Mouse (Mus musculus) liver, postnatal 0 days (tissue): Measurements from ENCODE around the gene Cenpk. TPM values are rescaled to one million over a fixed set of nuclear protein-coding genes. Genes with fewer than 3 reads are reported as not detected.

Experiments used
- ATAC-seq: fragments of 200-750 bp; cut with Nextera tagmentation; 2 replicates; pipeline ENCODE4 v1.8.0; 2017; ENCODE audit warnings: mild to moderate bottlenecking, moderate library complexity
- DNase-seq: peaks from one replicate; pipeline ENCODE4 v3.0.0-alpha.2; 2016
- H3K27ac ChIP-seq: fragments of 300-500 bp; sonication (generic); 2 replicates; pipeline ENCODE4 v1.5.1; 2014; ENCODE audit warnings: antibody characterized with exemption, moderate library complexity, mild to moderate bottlenecking, low read depth
- H3K27me3 ChIP-seq: fragments of 300-500 bp; sonication (generic); 2 replicates; pipeline ENCODE4 v1.6.1; 2014; ENCODE audit warnings: low read length, control low read depth, mixed read lengths; ENCODE audit not compliant: insufficient read depth
- H3K36me3 ChIP-seq: fragments of 300-500 bp; sonication (generic); replicated peaks from 2 replicates; pipeline ENCODE4 v1.6.1; 2014; ENCODE audit warnings: mild to moderate bottlenecking, control low read depth, low read length, moderate library complexity, mixed read lengths; ENCODE audit not compliant: insufficient read depth
- H3K4me1 ChIP-seq: fragments of 300-500 bp; sonication (generic); 2 replicates; pipeline ENCODE4 v1.6.1; 2014; ENCODE audit warnings: antibody characterized with exemption, mild to moderate bottlenecking, control low read depth; ENCODE audit not compliant: insufficient read depth
- H3K4me2 ChIP-seq: fragments of 300-500 bp; sonication (generic); 2 replicates; pipeline ENCODE4 v1.6.1; 2014; ENCODE audit warnings: low read depth, mild to moderate bottlenecking, low read length, moderate library complexity, mixed read lengths
- H3K4me3 ChIP-seq: fragments of 300-500 bp; sonication (generic); 2 replicates; pipeline ENCODE4 v1.5.1; 2014; ENCODE audit warnings: low read depth, low read length
- H3K9ac ChIP-seq: fragments of 300-500 bp; sonication (generic); replicated peaks from 2 replicates; pipeline ENCODE4 v1.6.1; 2014; ENCODE audit warnings: mild to moderate bottlenecking, moderate library complexity
- H3K9me3 ChIP-seq: fragments of 300-500 bp; sonication (generic); 2 replicates; pipeline ENCODE4 v1.6.1; 2016; ENCODE audit warnings: mild to moderate bottlenecking, control low read depth, low read length, mixed read lengths
- CTCF ChIP-seq: sonication (generic); IDR thresholded peaks from 2 replicates; pipeline ENCODE4 v1.5.1; 2016; ENCODE audit warnings: antibody characterized with exemption, low read depth
- EP300 ChIP-seq: IDR thresholded peaks from 2 replicates; pipeline ENCODE4 v1.6.1; 2016; ENCODE audit warnings: antibody characterized with exemption, low read depth, mild to moderate bottlenecking
- WGBS: fragments of 180-500 bp; shearing (Covaris S2); extraction: QIAGEN DNeasy Blood & Tissue Kit; methylation state at CpG from one replicate; pipeline ENCODE4 v1.1.7; 2014; ENCODE audit not compliant: insufficient replicate concordance; 5-methylcytosine and 5-hydroxymethylcytosine counted together
- polyA plus RNA-seq: library from polyadenylated mRNA; unstranded; fragments of >200 nt; fragmentation: Nextera tagmentation; extraction: Ambion mirVana; gene quantifications from 2 replicates; pipeline ENCODE4 v1.2.1, GENCODE M21; 2015

Gene Cenpk
- polyA plus RNA-seq, 1 experiment from 2014 or later, result 41.6 TPM

DNA sequence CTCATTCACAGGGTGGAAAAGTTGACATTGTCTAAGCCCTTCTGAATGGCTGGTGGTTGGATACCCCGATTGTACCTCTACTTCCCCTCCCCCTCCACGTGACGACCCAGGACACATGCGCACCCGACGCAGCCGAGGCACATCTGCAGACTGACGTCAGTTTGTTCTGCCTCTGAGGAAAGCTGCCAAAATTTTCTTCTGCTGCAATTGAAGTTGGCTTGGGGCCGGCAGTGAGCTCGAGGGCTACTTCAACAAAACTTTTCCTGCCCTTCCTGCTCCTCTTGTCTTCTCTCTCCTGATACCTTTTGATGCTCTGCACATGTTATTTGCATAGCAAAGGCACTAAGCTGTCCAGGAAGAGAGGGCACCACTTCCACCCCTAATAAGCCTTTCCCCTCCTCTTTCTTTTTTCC lies 58.5 kb downstream of the Cenpk start:
- peak; percentile 94 for ATAC-seq
- H3K4me2 ChIP-seq, result peak overlapping the region; percentile 85
- H3K4me3 ChIP-seq, result peak overlapping the region; percentile 58
- WGBS, result 0% methylated on average over 10 of the region's 10 CpGs
- no peaks in the 10 kb centered on the region for H3K27me3 ChIP-seq
- H3K27ac ChIP-seq, result peak overlapping the region; percentile 91
- peak; percentile 89 for DNase-seq
- H3K9ac ChIP-seq, result peak overlapping the region; percentile 53
- H3K9me3 ChIP-seq, result no peaks in the 10 kb centered on the region
- TF ChIP-seq EP300 (no peak), CTCF (no peak)
- no peaks in the 10 kb centered on the region; the same call in 1 of the 2 replicates for H3K4me1 ChIP-seq
- no peaks in the 10 kb centered on the region for H3K36me3 ChIP-seq

DNA sequence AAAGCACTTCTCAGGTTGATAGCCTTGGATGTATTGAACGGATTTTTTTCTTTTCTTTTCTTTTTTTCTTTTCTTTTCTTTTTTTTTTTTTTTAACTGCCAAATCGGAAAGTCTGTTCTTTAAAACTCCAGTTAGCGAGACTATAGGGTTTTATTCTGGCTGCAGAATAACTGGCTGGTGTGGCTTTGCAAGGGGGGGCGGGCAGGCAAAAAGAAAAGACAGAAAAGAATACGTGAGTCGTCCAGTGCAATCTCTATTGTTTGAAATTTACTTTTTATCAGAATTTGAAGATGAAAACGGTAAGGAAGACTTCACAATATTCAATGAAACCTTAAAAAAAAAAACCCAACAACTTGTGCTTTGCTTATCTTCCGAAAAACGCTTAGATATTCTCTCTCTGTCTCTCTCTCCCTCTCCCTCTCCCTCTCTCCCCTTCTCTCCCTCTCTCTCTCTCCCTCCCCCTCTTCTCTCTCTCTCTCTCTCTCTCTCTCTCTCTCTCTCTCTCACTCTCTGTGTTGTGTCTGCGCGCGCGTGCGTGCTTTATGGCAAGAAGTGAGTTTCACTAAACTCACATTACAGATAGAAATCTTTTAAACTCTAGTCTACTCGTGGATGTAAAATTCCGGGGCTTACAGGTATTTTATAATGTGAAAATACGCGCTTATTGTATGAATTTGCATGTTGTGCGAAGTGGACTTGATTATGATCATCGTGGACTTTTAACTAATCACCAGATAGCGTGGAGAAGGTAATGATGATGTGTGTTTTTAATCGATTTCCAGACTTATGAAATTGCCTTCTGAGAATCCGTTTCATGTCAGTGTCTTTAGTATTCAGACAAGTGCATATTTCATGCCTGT lies 59.2 kb downstream of the Cenpk start, which contains the start of gene Adamts6:
Gene Adamts6 (plus strand): TSS at position 470 of the 860 bp plus-strand sequence.
- no peaks in the 10 kb centered on the region for H3K9me3 ChIP-seq
- H3K4me1 ChIP-seq, result no peaks in the 10 kb centered on the region; the same call in 1 of the 2 replicates
- H3K27me3 ChIP-seq, result no peaks in the 10 kb centered on the region
- H3K4me3 ChIP-seq, result peak within 1 kb of the TSS; percentile 58
- peak within 1 kb of the TSS; percentile 53 for H3K9ac ChIP-seq
- ATAC-seq (no peak), DNase-seq (peak; percentile 22)
- H3K27ac ChIP-seq, result peak within 1 kb of the TSS; percentile 91
- peak within 1 kb of the TSS; percentile 85 for H3K4me2 ChIP-seq
- H3K36me3 ChIP-seq, result no peaks in the 10 kb centered on the region
- TF ChIP-seq EP300, result no peak
- TF ChIP-seq CTCF, result no peak
- under 1% methylated on average over 23 of the region's 23 CpGs for WGBS

DNA sequence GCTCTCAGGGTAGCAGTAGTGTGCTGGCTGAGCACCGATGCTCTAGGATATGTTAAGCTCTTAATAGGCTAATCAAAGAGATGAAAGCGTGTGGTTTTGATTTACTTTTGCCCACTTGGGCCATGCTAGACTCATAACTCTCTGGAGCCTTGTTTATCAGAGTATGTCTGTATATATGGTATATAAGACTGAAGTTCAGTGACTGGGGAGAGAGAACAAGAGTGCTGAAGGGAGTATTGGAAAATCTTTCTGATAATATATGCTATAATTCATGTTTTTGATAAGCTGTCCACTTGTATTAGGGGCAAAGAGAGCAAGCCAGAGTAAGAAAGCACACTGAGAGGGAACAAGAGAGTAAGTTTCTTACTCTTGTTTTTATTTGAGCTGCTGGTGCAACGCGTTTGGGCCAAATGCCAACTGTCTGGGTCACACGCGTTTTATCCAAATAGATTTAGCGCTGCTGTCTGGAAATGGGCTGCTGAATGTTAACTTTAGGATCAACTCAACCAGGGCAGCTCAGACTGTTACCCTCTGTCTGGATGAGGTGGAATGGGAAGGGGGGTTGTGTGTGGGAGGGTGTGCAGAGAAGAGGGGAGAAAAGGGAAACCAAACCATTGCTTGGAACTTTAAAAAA lies 59.9 kb downstream of the Cenpk start:
- peak overlapping the region; percentile 58 for H3K4me3 ChIP-seq
- no peaks in the 10 kb centered on the region for H3K36me3 ChIP-seq
- no peaks in the 10 kb centered on the region for H3K9me3 ChIP-seq
- ATAC-seq (peak; percentile 47), DNase-seq (peak; percentile 79)
- no peaks in the 10 kb centered on the region for H3K27me3 ChIP-seq
- no peak for TF ChIP-seq EP300
- no peak for TF ChIP-seq CTCF
- H3K4me1 ChIP-seq, result no peaks in the 10 kb centered on the region; the same call in 1 of the 2 replicates
- H3K4me2 ChIP-seq, result peak overlapping the region; percentile 85
- H3K9ac ChIP-seq, result peak overlapping the region; percentile 53
- 4% methylated on average over 7 of the region's 7 CpGs for WGBS
- peak overlapping the region; percentile 91 for H3K27ac ChIP-seq

DNA sequence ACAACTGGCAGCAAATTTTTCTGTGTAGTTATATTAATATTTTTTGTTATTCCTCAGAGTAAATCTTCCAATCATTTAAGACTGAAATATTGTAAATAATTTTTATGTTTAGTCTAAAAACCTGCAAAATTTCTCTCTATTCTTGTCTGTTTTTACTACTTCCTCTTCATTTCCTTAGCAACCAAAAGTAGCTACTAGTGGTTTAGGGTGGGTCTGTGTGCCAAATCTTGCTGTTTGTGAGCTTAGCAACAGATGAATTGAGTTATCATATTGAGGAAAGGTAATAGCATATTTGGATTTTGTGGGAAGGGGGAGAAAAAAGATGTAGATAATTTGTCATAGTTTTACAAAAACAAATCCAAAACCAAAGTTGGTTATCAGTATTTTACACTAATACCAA lies 60.8 kb downstream of the Cenpk start:
- no peaks in the 10 kb centered on the region for H3K36me3 ChIP-seq
- H3K4me3 ChIP-seq, result no peak overlapping the region
- ATAC-seq (no peak), DNase-seq (no peak)
- H3K27me3 ChIP-seq, result no peaks in the 10 kb centered on the region
- H3K27ac ChIP-seq, result 0 out of 2 replicates have a peak overlapping the region, but pooled peaks have one; percentile 16
- H3K9ac ChIP-seq, result no peak overlapping the region
- H3K4me1 ChIP-seq, result no peaks in the 10 kb centered on the region; the same call in 1 of the 2 replicates
- H3K9me3 ChIP-seq, result no peaks in the 10 kb centered on the region
- TF ChIP-seq EP300 (no peak), CTCF (no peak)
- peak overlapping the region; percentile 85 for H3K4me2 ChIP-seq

DNA sequence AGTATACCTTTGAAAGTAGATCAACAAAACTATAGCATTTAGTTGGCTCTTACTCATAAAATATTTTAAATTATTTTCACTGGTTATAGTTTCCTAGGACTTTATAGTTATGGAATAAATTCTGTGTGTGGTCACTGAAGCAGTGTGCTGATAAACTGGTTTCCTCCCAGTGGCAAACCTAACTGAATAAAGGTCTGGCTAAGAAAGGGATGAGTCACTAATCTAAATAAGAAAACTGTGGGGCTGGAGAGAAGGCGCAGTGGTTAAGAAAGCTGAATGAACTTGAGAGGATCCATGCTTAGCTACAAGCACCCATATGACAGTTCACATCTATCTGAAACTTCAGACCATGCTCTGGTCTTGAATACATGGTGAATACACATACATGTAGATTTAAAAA lies 67.1 kb downstream of the Cenpk start:
- WGBS, result 76% methylated on average over 1 of the region's 1 CpGs
- no peaks in the 10 kb centered on the region for H3K4me1 ChIP-seq
- H3K9ac ChIP-seq, result no peak overlapping the region
- no peak overlapping the region for H3K27ac ChIP-seq
- no peak overlapping the region for H3K4me2 ChIP-seq
- no peaks in the 10 kb centered on the region for H3K9me3 ChIP-seq
- no peak for TF ChIP-seq EP300
- TF ChIP-seq CTCF, result no peak
- no peaks in the 10 kb centered on the region for H3K27me3 ChIP-seq
- no peak for ATAC-seq
- DNase-seq, result no peak
- H3K4me3 ChIP-seq, result no peak overlapping the region
- no peaks in the 10 kb centered on the region for H3K36me3 ChIP-seq

Other genes with a start within 250 kb of the Cenpk start
- gene Nln, start 119.0 kb upstream of the Cenpk start, polyA plus RNA-seq, result 40.4 and 61.5 TPM in 2 replicates
- gene Sgtb, start 118.9 kb upstream of the Cenpk start, polyA plus RNA-seq, result 2.1 and 2.2 TPM in 2 replicates
- gene Trappc13, start 50.1 kb upstream of the Cenpk start, polyA plus RNA-seq, result 19.8 and 21.5 TPM in 2 replicates
- 5.6 and 6.4 TPM in 2 replicates for gene Trim23, start 49.8 kb upstream of the Cenpk start, polyA plus RNA-seq
- gene Ppwd1, start 232 bp downstream of the Cenpk start, polyA plus RNA-seq, result 5.6 and 5.8 TPM in 2 replicates
- 0.27 and 0.32 TPM in 2 replicates for gene Adamts6, start 59.2 kb downstream of the Cenpk start, polyA plus RNA-seq